Mouse (Mus musculus) heart, embryonic 14.5 days (tissue): ENCODE data around the gene AY358078. TPM values are rescaled to one million over a fixed set of nuclear protein-coding genes. Genes with fewer than 3 reads are reported as not detected.
"Not testable (repeated sequence)": the region's sequence is repeated elsewhere in the genome, so short reads cannot be mapped to it uniquely, and the experiment has no call there.

Source experiments
- ATAC-seq: fragments of 200-750 bp; cut with Nextera tagmentation; 2 replicates; pipeline ENCODE4 v1.8.0; 2017; ENCODE audit warnings: low read depth, moderate TSS enrichment; ENCODE audit not compliant: insufficient number of reproducible peaks, insufficient read depth, low FRiP score
- H3K27ac ChIP-seq, 2 experiments: fragments of 200-500 bp in 1 of 2; fragments of 300-500 bp in 1 of 2; sonication (generic) in 1 of 2; replicated peaks in 1 of 2; 2 replicates each; pipeline ENCODE4 v1.5.1; 2012 to 2014; ENCODE audit warnings: low read depth in 2 of 2, low read length in 2 of 2, control low read depth in 1 of 2, mild to moderate bottlenecking in 1 of 2, mixed read lengths in 1 of 2; ENCODE audit not compliant: control insufficient read depth in 1 of 2, insufficient read depth in 1 of 2
- H3K27me3 ChIP-seq: fragments of 300-500 bp; sonication (generic); 2 replicates; pipeline ENCODE4 v1.6.1; 2014; ENCODE audit warnings: mild to moderate bottlenecking, low read length, control low read depth; ENCODE audit not compliant: control insufficient read depth, insufficient read depth
- H3K36me3 ChIP-seq: fragments of 300-500 bp; sonication (generic); 2 replicates; pipeline ENCODE4 v1.6.1; 2014; ENCODE audit warnings: mild to moderate bottlenecking, control low read depth, low read length, mixed read lengths; ENCODE audit not compliant: control insufficient read depth, insufficient read depth
- H3K4me1 ChIP-seq, 2 experiments: fragments of 200-500 bp in 1 of 2; fragments of 300-500 bp in 1 of 2; sonication (generic) in 1 of 2; 2 replicates each; pipeline ENCODE4 v1.6.1; 2012 to 2014; ENCODE audit warnings: low read length in 2 of 2, control low read depth in 1 of 2, mixed read lengths in 1 of 2; ENCODE audit not compliant: control insufficient read depth in 2 of 2, insufficient read depth in 2 of 2
- H3K4me2 ChIP-seq: fragments of 300-500 bp; sonication (generic); 2 replicates; pipeline ENCODE4 v1.6.1; 2014; ENCODE audit warnings: mild to moderate bottlenecking, low read length
- H3K4me3 ChIP-seq, 2 experiments: fragments of 200-500 bp in 1 of 2; fragments of 300-500 bp in 1 of 2; sonication (generic) in 1 of 2; 2 replicates each; pipeline ENCODE4 v1.5.1; 2012 to 2014; ENCODE audit warnings: low read length in 2 of 2, mild to moderate bottlenecking in 2 of 2, control low read depth in 1 of 2, low read depth in 1 of 2, moderate library complexity in 1 of 2; ENCODE audit not compliant: control insufficient read depth in 1 of 2, insufficient read depth in 1 of 2
- H3K9ac ChIP-seq: fragments of 300-500 bp; sonication (generic); 2 replicates; pipeline ENCODE4 v1.6.1; 2014; ENCODE audit warnings: mild to moderate bottlenecking, low read length
- H3K9me3 ChIP-seq: fragments of 300-500 bp; sonication (generic); 2 replicates; pipeline ENCODE4 v1.6.1; 2016; ENCODE audit warnings: low read length, control low read depth; ENCODE audit not compliant: control insufficient read depth
- WGBS: fragments of 180-500 bp; shearing (Covaris S2); extraction: QIAGEN DNeasy Blood & Tissue Kit; methylation state at CpG from one replicate; pipeline ENCODE4 v1.1.7; 2014; 5-methylcytosine and 5-hydroxymethylcytosine counted together
- polyA plus RNA-seq: library from polyadenylated mRNA; unstranded; fragments of >200 nt; fragmentation: Nextera tagmentation; extraction: Ambion mirVana; gene quantifications from 2 replicates; pipeline ENCODE4 v1.2.1, GENCODE M21; 2014

Gene AY358078
- polyA plus RNA-seq: not detected in 2 replicates

DNA sequence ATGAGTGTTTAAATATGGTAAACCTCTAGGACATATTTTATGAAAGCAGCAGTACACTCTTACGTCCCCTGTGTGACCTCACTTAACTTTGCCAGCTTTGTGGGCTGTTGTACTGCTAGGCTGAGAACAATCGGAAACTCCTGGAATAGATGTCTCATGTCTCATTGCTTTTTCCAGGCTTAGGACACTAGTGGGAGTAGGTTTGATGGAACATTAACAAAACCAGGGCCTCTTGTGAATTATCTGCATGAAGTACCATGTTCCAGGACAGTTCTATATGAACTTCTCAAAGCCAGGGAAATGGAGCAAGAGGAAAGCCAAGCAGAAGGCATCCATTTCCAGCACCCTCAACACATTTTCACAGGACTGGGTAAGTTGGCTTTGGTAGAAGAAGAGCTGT, at the start of gene AY358078:
AY358078 (plus strand) TSS at position 301 of the 400 bp plus-strand sequence.
- WGBS: 71% methylated on average over 2 of the region's 2 CpGs
- ATAC-seq: no peak
- no peak within 1 kb of the TSS for H3K9ac ChIP-seq
- no peak within 1 kb of the TSS for H3K4me2 ChIP-seq
- H3K9me3 ChIP-seq: no peaks in the 10 kb centered on the region
- H3K4me3 ChIP-seq: no peak within 1 kb of the TSS
- H3K27ac ChIP-seq: no peak within 1 kb of the TSS
- H3K4me1 ChIP-seq: no peaks in the 10 kb centered on the region
- no peaks in the 10 kb centered on the region for H3K27me3 ChIP-seq
- no peaks in the 10 kb centered on the region for H3K36me3 ChIP-seq

DNA sequence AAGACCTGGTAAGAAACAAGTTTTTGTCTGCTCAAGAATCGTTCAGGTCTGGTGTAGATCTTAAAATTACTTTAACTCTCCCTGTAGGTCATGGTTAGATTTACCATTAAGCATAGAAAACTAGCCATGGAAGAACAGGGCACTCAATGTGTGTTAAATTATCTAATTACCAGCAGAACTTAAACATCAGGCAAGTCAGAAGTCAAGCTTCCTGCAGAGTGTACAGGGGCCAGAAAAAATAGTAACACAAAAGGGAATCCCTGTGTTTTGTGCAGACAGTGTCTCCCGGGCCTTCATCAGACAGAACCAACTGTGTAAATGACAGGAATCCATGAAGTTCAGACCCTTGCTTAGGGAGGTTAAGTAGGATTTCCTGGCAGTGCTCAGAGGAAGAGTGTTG, 43.9 kb upstream of the AY358078 start:
- Histone ChIP-seq H3K4me3 (no peak overlapping the region), H3K36me3 (no peaks in the 10 kb centered on the region), H3K4me2 (no peak overlapping the region), H3K27me3 (no peaks in the 10 kb centered on the region), H3K9ac (no peak overlapping the region), H3K9me3 (no peaks in the 10 kb centered on the region), H3K27ac (no peak overlapping the region), H3K4me1 (no peaks in the 10 kb centered on the region)
- no peak for ATAC-seq
- 63% methylated on average over 2 of the region's 2 CpGs for WGBS

DNA sequence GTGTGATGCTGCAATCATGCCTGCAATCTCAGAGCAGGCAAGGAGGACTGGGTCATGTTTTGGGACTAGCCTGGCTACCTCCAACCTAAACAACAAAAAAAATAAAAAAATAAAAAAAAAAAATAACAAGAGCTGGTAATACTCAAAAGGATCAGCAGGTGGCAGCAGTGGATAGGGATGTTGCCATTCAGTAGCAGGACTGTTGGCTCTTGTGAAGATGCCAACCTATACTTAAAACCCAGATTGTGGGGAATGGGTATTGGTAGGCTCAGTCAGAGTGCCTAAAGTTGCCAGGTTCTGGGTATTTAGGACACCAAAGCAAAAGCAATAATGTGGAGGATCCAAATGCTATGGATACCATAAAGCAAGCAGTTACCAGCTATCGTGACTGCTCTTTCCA, 28.5 kb upstream of the AY358078 start:
- H3K9me3 ChIP-seq, ATAC-seq, H3K27me3 ChIP-seq, H3K9ac ChIP-seq, H3K36me3 ChIP-seq, H3K4me2 ChIP-seq, H3K4me3 ChIP-seq, H3K4me1 ChIP-seq, H3K27ac ChIP-seq: not testable (repeated sequence)
- 57% methylated on average over 1 of the region's 1 CpGs for WGBS

DNA sequence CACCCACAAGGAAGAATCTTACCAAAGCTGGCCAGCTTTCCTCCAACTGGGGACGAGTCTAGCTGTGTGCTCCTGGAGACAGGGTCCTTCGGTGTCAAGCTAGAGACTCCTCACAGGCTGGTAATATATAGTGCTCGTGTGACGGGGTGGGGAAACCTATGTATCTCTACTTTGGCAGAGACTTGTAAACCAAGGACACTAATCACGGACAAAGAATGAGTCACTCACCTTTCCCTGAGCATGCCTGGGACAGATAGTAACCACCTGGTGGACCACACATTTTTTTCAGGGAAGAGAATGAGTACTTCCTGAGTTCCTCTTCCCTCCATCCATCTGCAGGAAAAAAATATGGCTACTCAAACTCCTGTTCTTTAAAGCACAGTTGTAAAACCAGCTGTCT, 26.4 kb upstream of the AY358078 start, which contains the start of gene Ang4:
Ang4 (minus strand) TSS at position 101 of the 400 bp plus-strand sequence.
- H3K27ac ChIP-seq: no peak within 1 kb of the TSS
- H3K4me3 ChIP-seq: no peak within 1 kb of the TSS
- 69% methylated on average over 5 of the region's 5 CpGs for WGBS
- H3K36me3 ChIP-seq: no peaks in the 10 kb centered on the region
- no peak for ATAC-seq
- H3K9me3 ChIP-seq: no peaks in the 10 kb centered on the region
- no peak within 1 kb of the TSS for H3K4me2 ChIP-seq
- no peaks in the 10 kb centered on the region for H3K4me1 ChIP-seq
- H3K27me3 ChIP-seq: no peaks in the 10 kb centered on the region
- H3K9ac ChIP-seq: no peak within 1 kb of the TSS

DNA sequence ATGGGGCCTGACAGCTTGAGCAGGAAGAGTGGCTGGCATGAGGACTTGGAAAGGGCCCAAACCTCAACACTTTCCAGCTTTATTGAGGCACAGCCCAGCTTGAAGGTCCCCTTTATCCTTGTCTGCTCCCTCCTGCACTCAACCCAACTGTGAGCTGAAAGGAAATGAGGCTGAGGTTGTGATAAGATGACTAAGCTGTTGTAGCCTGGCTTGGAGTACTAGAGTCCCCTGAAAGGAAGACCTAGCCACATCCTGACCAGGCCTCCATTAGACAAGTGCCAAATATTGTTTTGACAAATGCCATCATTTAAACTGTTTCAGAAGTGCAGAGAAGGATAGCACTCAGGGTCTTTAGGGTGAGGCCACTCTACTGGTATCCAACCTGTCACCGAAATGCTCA, 22.1 kb upstream of the AY358078 start:
- no peak for ATAC-seq
- no peaks in the 10 kb centered on the region for H3K36me3 ChIP-seq
- H3K9me3 ChIP-seq: no peaks in the 10 kb centered on the region
- no peak overlapping the region for H3K27ac ChIP-seq
- H3K4me1 ChIP-seq: no peaks in the 10 kb centered on the region
- H3K9ac ChIP-seq: no peak overlapping the region
- no peaks in the 10 kb centered on the region for H3K27me3 ChIP-seq
- WGBS: 100% methylated on average over 1 of the region's 1 CpGs
- no peak overlapping the region for H3K4me2 ChIP-seq
- no peak overlapping the region for H3K4me3 ChIP-seq

DNA sequence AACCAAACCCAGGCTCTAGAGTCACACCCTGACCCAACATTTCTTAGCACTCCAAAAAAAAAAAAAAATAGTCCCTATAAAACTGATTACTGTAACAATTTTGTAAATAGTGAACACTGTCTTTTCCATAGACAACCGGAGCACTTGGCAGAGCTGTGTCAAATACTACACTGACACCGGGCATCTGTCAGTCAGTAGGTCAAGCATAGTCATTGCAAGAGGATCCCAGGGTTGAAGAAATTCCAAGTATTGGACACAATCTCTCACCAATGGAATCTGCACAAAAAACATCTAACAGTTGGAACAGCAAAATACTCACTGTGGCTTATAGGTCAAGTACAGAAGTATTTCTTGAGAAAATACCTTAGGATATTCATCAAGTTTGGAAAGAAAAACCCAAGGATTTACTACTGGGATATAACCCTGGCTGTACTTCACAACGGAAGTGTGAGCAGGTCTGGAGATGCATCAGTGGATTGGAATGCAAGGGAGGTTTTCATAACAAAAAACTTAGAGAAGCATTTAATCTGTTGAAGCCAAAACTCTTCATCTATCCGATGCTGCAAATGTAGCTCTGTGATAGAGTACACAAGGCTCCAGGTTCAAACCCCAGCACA, 20.9 kb upstream of the AY358078 start:
- no peaks in the 10 kb centered on the region for H3K9me3 ChIP-seq
- no peak for ATAC-seq
- no peaks in the 10 kb centered on the region for H3K4me1 ChIP-seq
- no peak overlapping the region for H3K4me2 ChIP-seq
- no peak overlapping the region for H3K9ac ChIP-seq
- H3K36me3 ChIP-seq: no peaks in the 10 kb centered on the region
- no peaks in the 10 kb centered on the region for H3K27me3 ChIP-seq
- WGBS: 70% methylated on average over 4 of the region's 4 CpGs
- no peak overlapping the region for H3K27ac ChIP-seq
- no peak overlapping the region for H3K4me3 ChIP-seq

DNA sequence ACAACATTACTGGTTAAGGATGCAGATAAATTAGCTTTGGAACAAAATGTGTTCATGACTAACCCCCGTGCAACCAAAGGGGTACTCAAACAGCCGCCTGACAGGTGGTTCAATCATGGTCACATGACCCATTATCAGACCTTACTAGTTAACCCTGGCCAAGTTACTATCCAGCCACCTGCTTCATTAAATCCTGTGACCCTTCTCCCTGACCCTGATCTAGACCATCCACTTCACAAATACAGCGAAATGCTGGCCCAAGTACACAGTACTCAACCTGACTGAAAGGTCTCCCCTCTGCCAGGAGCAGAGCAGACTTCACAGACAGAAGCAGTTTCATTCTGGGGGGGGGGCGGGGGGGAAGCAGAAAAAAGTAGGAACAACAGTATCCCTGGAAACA, 13.5 kb upstream of the AY358078 start:
- 66% methylated on average over 4 of the region's 4 CpGs for WGBS
- Histone ChIP-seq H3K27ac (no peak overlapping the region), H3K4me1 (peaks cover 2 to 11% of the 10 kb centered on the region in 2 experiments; a peak in 2 of 4 replicates)

DNA sequence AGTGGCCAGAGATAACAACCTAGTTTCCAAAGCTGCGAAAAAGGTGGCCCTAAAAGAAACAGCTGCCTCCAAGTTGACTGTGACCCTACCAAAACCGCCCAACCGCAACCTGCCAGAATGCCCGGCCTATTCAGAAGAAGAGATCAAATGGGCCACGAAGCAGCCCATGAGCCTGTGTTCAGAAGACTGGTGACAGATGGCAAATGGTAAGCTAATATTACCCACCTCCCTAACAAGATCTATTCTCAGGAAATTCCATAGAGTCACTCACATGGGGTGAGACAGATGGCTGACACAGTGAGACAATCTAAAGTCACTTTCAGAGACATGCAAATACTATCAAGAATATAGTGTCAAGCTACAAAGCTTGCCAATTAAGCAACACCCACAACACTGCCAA, 12.8 kb upstream of the AY358078 start:
- H3K27ac ChIP-seq: 0 out of 4 replicates have a peak overlapping the region, but pooled peaks of 1 of the 2 experiments have one; percentile 28
- H3K9me3 ChIP-seq: no peaks in the 10 kb centered on the region
- no peaks in the 10 kb centered on the region for H3K27me3 ChIP-seq
- 54% methylated on average over 5 of the region's 5 CpGs for WGBS
- no peak overlapping the region for H3K4me2 ChIP-seq
- no peak for ATAC-seq
- peaks cover 2 to 11% of the 10 kb centered on the region in 2 experiments; a peak in 2 of 4 replicates for H3K4me1 ChIP-seq
- no peak overlapping the region for H3K9ac ChIP-seq
- no peak overlapping the region for H3K4me3 ChIP-seq
- H3K36me3 ChIP-seq: no peaks in the 10 kb centered on the region

More for the DNA sequence above, 13.5 kb upstream of the AY358078 start:
- ATAC-seq: no peak
- no peak overlapping the region for H3K9ac ChIP-seq
- no peaks in the 10 kb centered on the region for H3K36me3 ChIP-seq
- H3K27me3 ChIP-seq: no peaks in the 10 kb centered on the region
- H3K9me3 ChIP-seq: no peaks in the 10 kb centered on the region
- H3K4me3 ChIP-seq: no peak overlapping the region
- no peak overlapping the region for H3K4me2 ChIP-seq
